Comparison of ENCODE assay signal across 8 mouse cellular contexts in genomic region chr15:63997705-63998409, GRCm38 (mm10).
DNase-seq lines count a peak whose midpoint lies in the region; ATAC-seq lines count a peak whose summit lies in the region.

No protein-coding gene starts in this region.

- no peaks in the 10 kb centered on the region for H3K36me3 ChIP-seq in hindbrain, embryonic 16.5 days (ENCODE audit: control insufficient read depth, insufficient read depth, low read length)
- no peaks in the 10 kb centered on the region for H3K36me3 ChIP-seq in macrophage (ENCODE audit: inconsistent target)

- peak; percentile 98 for ATAC-seq in hindbrain, embryonic 16.5 days

- no peaks in the 10 kb centered on the region for H3K27me3 ChIP-seq in hindbrain, embryonic 16.5 days (replicated peaks; ENCODE audit: control insufficient read depth, insufficient read depth, low read length)

- peaks cover 12% of the 10 kb centered on the region for H3K4me1 ChIP-seq in hindbrain, embryonic 16.5 days (ENCODE audit: control insufficient read depth, insufficient read depth, low read depth, low read length)

- peak overlapping the region; percentile 90 for H3K9ac ChIP-seq in hindbrain, embryonic 16.5 days (ENCODE audit: low read depth, low read length)

- H3K27ac ChIP-seq in hindbrain, embryonic 16.5 days (ENCODE audit: low read depth, low read length), result peak overlapping the region; percentile 96
- H3K27ac ChIP-seq in macrophage, result no peak overlapping the region

- peak overlapping the region; percentile 81 for H3K4me3 ChIP-seq in hindbrain, embryonic 16.5 days (ENCODE audit: low read length)
- peak overlapping the region; percentile 60; the same call in 1 of the 2 replicates for H3K4me3 ChIP-seq in macrophage (ENCODE audit: inconsistent target)

- under 1% methylated on average over 88 of the region's 104 CpGs for WGBS in hindbrain, embryonic 16.5 days
- under 1% methylated on average over 88 of the region's 104 CpGs for WGBS in macrophage (ENCODE audit: missing documents)

- peak; percentile 87 for DNase-seq in T-cell, adult 2 months (ENCODE audit: low spot score)
- peak; percentile 94 to 98 for DNase-seq in cerebellum, postnatal 36 days
- peak; percentile 93 for DNase-seq in gastrocnemius, adult 18-20 months (ENCODE audit: low spot score)
- DNase-seq in left cerebral cortex, adult 18-20 months (ENCODE audit: low spot score in 2 of 2), result peak; percentile 91 to 94
- peak; percentile 96 for DNase-seq in right cerebral cortex, adult 18-20 months
- peak; percentile 71 for DNase-seq in urinary bladder, postnatal 10 days (ENCODE audit: low spot score)

- H3K79me2 ChIP-seq in macrophage (ENCODE audit: inconsistent target), result peaks cover 93% of the 10 kb centered on the region

- no peaks in the 10 kb centered on the region for H3K9me3 ChIP-seq in hindbrain, embryonic 16.5 days (ENCODE audit: control insufficient read depth, low read length)

- H3K4me2 ChIP-seq in hindbrain, embryonic 16.5 days (ENCODE audit: low read length), result peak overlapping the region; percentile 85
